Mouse (Mus musculus) liver, embryonic 16.5 days (tissue): Measurements from ENCODE around the gene Tmem229a. TPM values are rescaled to one million over a fixed set of nuclear protein-coding genes. Genes with fewer than 3 reads are reported as not detected.

Experiments
- ATAC-seq: fragments of 200-750 bp; cut with Nextera tagmentation; 2 replicates; pipeline ENCODE4 v1.8.0; 2017; ENCODE audit warnings: low read depth, mild to moderate bottlenecking, moderate number of reproducible peaks, moderate library complexity
- H3K27ac ChIP-seq: fragments of 300-500 bp; sonication (generic); 2 replicates; pipeline ENCODE4 v1.5.1; 2014; ENCODE audit warnings: mild to moderate bottlenecking, low read length
- H3K27me3 ChIP-seq: fragments of 300-500 bp; sonication (generic); 2 replicates; pipeline ENCODE4 v1.6.1; 2014; ENCODE audit warnings: low read depth, low read length, mixed read lengths; ENCODE audit not compliant: control insufficient read depth, insufficient read depth
- H3K36me3 ChIP-seq: fragments of 300-500 bp; sonication (generic); 2 replicates; pipeline ENCODE4 v1.6.1; 2014; ENCODE audit warnings: mild to moderate bottlenecking; ENCODE audit not compliant: control insufficient read depth, insufficient read depth
- H3K4me1 ChIP-seq: fragments of 300-500 bp; sonication (generic); 2 replicates; pipeline ENCODE4 v1.6.1; 2014; ENCODE audit warnings: low read depth, low read length, mixed read lengths; ENCODE audit not compliant: control insufficient read depth
- H3K4me2 ChIP-seq: fragments of 300-500 bp; sonication (generic); 2 replicates; pipeline ENCODE4 v1.6.1; 2014; ENCODE audit warnings: low read depth, low read length, mixed read lengths
- H3K4me3 ChIP-seq: fragments of 300-500 bp; sonication (generic); 2 replicates; pipeline ENCODE4 v1.5.1; 2014; ENCODE audit warnings: low read depth, mild to moderate bottlenecking, low read length
- H3K9ac ChIP-seq: fragments of 300-500 bp; sonication (generic); 2 replicates; pipeline ENCODE4 v1.6.1; 2014; ENCODE audit warnings: low read depth, low read length
- H3K9me3 ChIP-seq: fragments of 300-500 bp; sonication (generic); replicated peaks from 2 replicates; pipeline ENCODE4 v1.6.1; 2016; ENCODE audit warnings: low read length; ENCODE audit not compliant: control insufficient read depth
- WGBS: fragments of 180-500 bp; shearing (Covaris S2); extraction: QIAGEN DNeasy Blood & Tissue Kit; methylation state at CpG from one replicate; pipeline ENCODE4 v1.1.7; 2014; ENCODE audit not compliant: insufficient replicate concordance; 5-methylcytosine and 5-hydroxymethylcytosine counted together
- polyA plus RNA-seq: library from polyadenylated mRNA; unstranded; fragments of >200 nt; fragmentation: Nextera tagmentation; extraction: Ambion mirVana; gene quantifications from 2 replicates; pipeline ENCODE4 v1.2.1, GENCODE M21; 2015

Tmem229a gene
- polyA plus RNA-seq, 1 experiment from 2014 or later, result 0.12 TPM

DNA sequence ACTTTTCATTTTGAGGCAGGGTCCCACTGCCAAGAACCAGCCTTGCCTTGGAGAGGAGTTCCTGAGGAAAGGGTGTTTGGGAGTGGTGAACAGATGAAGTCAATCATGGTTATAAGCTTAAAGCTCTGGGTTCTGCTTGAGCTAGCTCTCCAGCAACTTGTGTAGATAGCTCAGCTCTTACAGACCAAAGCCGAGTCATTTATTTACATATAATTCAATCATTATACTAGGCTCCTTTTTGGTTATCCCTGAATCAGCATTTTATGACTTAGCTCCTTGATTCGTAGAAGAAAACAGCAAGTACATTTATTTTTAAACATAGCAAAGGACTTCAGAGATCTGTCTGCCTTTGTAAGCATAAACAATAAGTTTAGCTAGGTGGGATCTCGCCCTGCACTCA is 51.0 kb downstream of the Tmem229a start:
- 46% methylated on average over 3 of the region's 3 CpGs for WGBS

More for the DNA sequence above, 51.0 kb downstream of the Tmem229a start:
- Histone ChIP-seq H3K4me2 (no peak overlapping the region), H3K36me3 (no peaks in the 10 kb centered on the region), H3K9me3 (no peaks in the 10 kb centered on the region), H3K27ac (no peak overlapping the region), H3K4me3 (no peak overlapping the region), H3K27me3 (no peaks in the 10 kb centered on the region), H3K4me1 (no peaks in the 10 kb centered on the region), H3K9ac (no peak overlapping the region)
- ATAC-seq, result no peak

Other genes starting within 250 kb of the Tmem229a start
- gene Hyal6, start 223.1 kb downstream of the Tmem229a start, polyA plus RNA-seq, result 0.04 TPM in 1 of 2 replicates, not detected in the other
- gene Hyal4, start 208.0 kb downstream of the Tmem229a start, polyA plus RNA-seq, result 0.02 TPM in 1 of 2 replicates, not detected in the other
- gene Spam1, start 165.1 kb downstream of the Tmem229a start, polyA plus RNA-seq, result not detected in 2 replicates
- gene Hyal5, start 98.3 kb downstream of the Tmem229a start, polyA plus RNA-seq, result 0.11 TPM in 1 of 2 replicates, not detected in the other